Mouse (Mus musculus) small intestine, adult 2 months (tissue): ENCODE results near the gene Schip1. TPM values are rescaled to one million over a fixed set of nuclear protein-coding genes. Genes with fewer than 3 reads are reported as not detected.

ENCODE experiments used
- H3K27ac ChIP-seq: fragments of 200-500 bp; 2 replicates; pipeline ENCODE4 v1.5.1; 2012; ENCODE audit warnings: low read depth, low read length, control low read depth, inconsistent platforms; ENCODE audit not compliant: insufficient read depth
- H3K27me3 ChIP-seq: fragments of 200-500 bp; 2 replicates; pipeline ENCODE4 v1.6.1; 2012; ENCODE audit warnings: mild to moderate bottlenecking, moderate library complexity, low read length, inconsistent platforms; ENCODE audit not compliant: control insufficient read depth, insufficient read depth
- H3K36me3 ChIP-seq: fragments of 200-500 bp; 2 replicates; pipeline ENCODE4 v1.6.1; 2012; ENCODE audit warnings: mild to moderate bottlenecking, low read length, control low read depth, inconsistent platforms; ENCODE audit not compliant: control insufficient read depth, insufficient read depth
- H3K4me1 ChIP-seq: fragments of 200-500 bp; 2 replicates; pipeline ENCODE4 v1.6.1; 2012; ENCODE audit warnings: low read length, inconsistent platforms, mixed read lengths; ENCODE audit not compliant: control insufficient read depth, insufficient read depth, insufficient read length
- H3K4me3 ChIP-seq: fragments of 200-500 bp; 2 replicates; pipeline ENCODE4 v1.5.1; 2012; ENCODE audit warnings: low read depth, mild to moderate bottlenecking, control low read depth, inconsistent platforms, low read length, moderate library complexity
- CTCF ChIP-seq: fragments of 200-500 bp; IDR thresholded peaks from 2 replicates; pipeline ENCODE4 v1.5.1; 2012; ENCODE audit warnings: low read depth, mild to moderate bottlenecking, control low read depth, inconsistent platforms, low read length, moderate library complexity, mixed read lengths; ENCODE audit not compliant: insufficient replicate concordance, insufficient read length; ENCODE audit errors: extremely low read depth
- POLR2A ChIP-seq: fragments of 200-500 bp; IDR thresholded peaks from 2 replicates; pipeline ENCODE4 v1.6.1; 2012; ENCODE audit warnings: low read depth, mild to moderate bottlenecking, control low read depth, inconsistent platforms, low read length, moderate library complexity
- WGBS: fragments of 180-500 bp; shearing (Covaris S2); methylation state at CpG from one replicate; pipeline ENCODE4 v1.1.7; 2018; 5-methylcytosine and 5-hydroxymethylcytosine counted together
- polyA plus RNA-seq: library from polyadenylated mRNA; depleted of rRNA; stranded (reverse); fragments of >200 nt; gene quantifications from 2 replicates; pipeline ENCODE4 v1.2.3, GENCODE M21; 2012

Gene Schip1
- polyA plus RNA-seq, 1 experiment = 5.0 TPM

DNA sequence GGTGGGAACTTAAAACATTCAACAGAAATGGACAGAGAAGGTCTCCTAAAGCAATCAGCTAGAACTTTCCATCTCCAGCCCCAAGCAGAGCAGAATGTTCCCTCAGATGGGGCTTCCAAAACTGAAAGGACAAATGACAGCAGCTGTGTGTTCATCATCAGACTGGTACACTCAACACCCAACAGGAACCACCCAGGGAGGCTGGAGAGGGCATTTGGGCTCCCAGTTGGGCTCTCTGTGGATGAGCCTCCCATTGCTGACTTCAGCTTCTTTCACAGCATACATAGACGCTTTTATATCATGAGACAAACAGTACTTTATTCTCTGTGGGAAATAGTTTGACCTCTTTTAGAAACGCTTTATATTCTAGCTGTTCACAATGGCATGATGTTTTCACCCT is 291.9 kb downstream of the Schip1 start:
- TF ChIP-seq CTCF = no peak
- TF ChIP-seq POLR2A = no peak
- H3K27me3 ChIP-seq = no peaks in the 10 kb centered on the region
- WGBS = 63% methylated on average over 2 of the region's 2 CpGs

DNA sequence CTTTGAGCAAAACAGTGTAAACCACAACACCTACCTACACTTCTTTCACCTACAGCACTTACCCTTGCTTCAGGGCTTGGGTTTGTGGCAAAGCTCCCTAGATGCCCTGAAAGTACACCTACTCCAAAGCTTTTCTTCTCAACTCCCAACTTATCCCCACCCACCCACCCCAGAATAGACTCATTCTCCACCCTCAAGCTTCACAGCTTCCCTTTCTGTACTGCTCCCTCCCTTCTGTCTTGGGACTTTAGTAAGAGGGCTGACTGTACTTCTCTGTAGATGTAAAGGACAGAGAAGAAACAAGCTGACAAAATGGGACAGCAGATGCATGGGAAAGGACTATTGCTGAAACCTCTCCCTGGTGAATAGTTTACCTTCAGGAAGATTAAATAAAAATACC is 303.4 kb downstream of the Schip1 start:
- no peaks in the 10 kb centered on the region for H3K36me3 ChIP-seq
- no peaks in the 10 kb centered on the region for H3K27me3 ChIP-seq
- no peak for TF ChIP-seq CTCF
- no peak for TF ChIP-seq POLR2A
- H3K4me1 ChIP-seq = no peaks in the 10 kb centered on the region
- H3K4me3 ChIP-seq = no peak overlapping the region
- no peak overlapping the region for H3K27ac ChIP-seq

More for the DNA sequence above, 291.9 kb downstream of the Schip1 start:
- no peak overlapping the region for H3K4me3 ChIP-seq
- no peaks in the 10 kb centered on the region for H3K4me1 ChIP-seq
- no peak overlapping the region for H3K27ac ChIP-seq
- no peaks in the 10 kb centered on the region for H3K36me3 ChIP-seq

GRCm38 (mm10) chr3:68372925-68373324 is 308.3 kb downstream of the Schip1 start:
- TF ChIP-seq CTCF (no peak), POLR2A (no peak)
- Histone ChIP-seq H3K27ac (no peak overlapping the region), H3K27me3 (no peaks in the 10 kb centered on the region), H3K36me3 (no peaks in the 10 kb centered on the region), H3K4me3 (no peak overlapping the region), H3K4me1 (peaks cover 2% of the 10 kb centered on the region; the same call in 1 of the 2 replicates)
- 50% methylated on average over 1 of the region's 1 CpGs for WGBS

DNA sequence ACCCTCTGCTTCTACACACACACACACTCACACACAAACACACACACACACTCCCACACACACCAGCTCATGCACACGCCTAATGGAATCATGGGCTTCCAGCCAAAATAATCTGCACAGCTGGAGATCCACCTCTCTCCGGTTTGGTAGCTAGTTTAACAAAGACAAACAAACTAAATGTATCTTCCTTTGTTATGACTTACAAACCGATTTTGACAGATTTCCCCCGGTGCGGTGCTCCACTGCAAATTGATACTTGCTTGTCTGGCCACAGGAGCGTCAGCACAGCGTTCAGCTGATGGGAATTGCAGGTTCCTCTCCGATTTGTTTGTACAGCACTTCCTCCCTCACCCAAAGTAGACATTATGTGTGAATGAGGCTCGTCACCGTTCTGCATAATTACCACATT is 310.5 kb downstream of the Schip1 start:
- Histone ChIP-seq H3K4me3 (no peak overlapping the region), H3K36me3 (no peaks in the 10 kb centered on the region), H3K27ac (no peak overlapping the region), H3K27me3 (no peaks in the 10 kb centered on the region), H3K4me1 (peaks cover 2% of the 10 kb centered on the region; the same call in 1 of the 2 replicates)
- WGBS = 26% methylated on average over 10 of the region's 10 CpGs
- TF ChIP-seq POLR2A (no peak), CTCF (no peak)

GRCm38 (mm10) chr3:68377452-68378198 is 313.0 kb downstream of the Schip1 start:
- H3K27ac ChIP-seq = no peak overlapping the region
- H3K36me3 ChIP-seq = no peaks in the 10 kb centered on the region
- peaks cover 2% of the 10 kb centered on the region; the same call in 1 of the 2 replicates for H3K4me1 ChIP-seq
- TF ChIP-seq POLR2A (no peak), CTCF (no peak)
- H3K27me3 ChIP-seq = no peaks in the 10 kb centered on the region
- WGBS = 66% methylated on average over 7 of the region's 7 CpGs
- no peak overlapping the region for H3K4me3 ChIP-seq

DNA sequence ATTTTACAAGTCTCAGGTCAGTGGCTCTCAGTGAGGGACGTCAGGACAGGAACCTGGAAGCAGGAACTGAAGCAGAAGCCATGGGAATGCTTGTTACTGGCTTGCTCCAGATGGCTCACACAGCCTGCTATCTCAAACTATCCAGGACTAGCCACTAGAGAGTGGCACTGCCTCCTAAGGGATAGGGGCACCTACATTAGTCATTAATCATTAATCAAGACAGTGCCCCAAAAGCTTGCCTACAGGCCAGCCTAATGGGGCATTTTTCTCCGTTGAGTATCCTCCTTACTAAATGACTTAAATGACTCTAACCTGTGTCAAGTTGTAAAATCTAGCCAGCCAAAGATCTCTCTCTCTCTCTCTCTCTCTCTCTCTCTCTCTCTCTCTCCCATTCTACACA is 314.2 kb downstream of the Schip1 start:
- WGBS = 26% methylated on average over 2 of the region's 2 CpGs
- TF ChIP-seq POLR2A (no peak), CTCF (no peak)
- no peak overlapping the region for H3K27ac ChIP-seq

GRCm38 (mm10) chr3:68379242-68379641 is 314.6 kb downstream of the Schip1 start:
- no peaks in the 10 kb centered on the region for H3K27me3 ChIP-seq
- no peak overlapping the region for H3K27ac ChIP-seq

More for the DNA sequence above, 314.2 kb downstream of the Schip1 start:
- Histone ChIP-seq H3K27me3 (no peaks in the 10 kb centered on the region), H3K4me3 (no peak overlapping the region), H3K4me1 (peaks cover 2% of the 10 kb centered on the region; the same call in 1 of the 2 replicates), H3K36me3 (no peaks in the 10 kb centered on the region)

GRCm38 (mm10) chr3:68383672-68384071 is 319.1 kb downstream of the Schip1 start:
- no peak for TF ChIP-seq CTCF
- TF ChIP-seq POLR2A = no peak
- Histone ChIP-seq H3K27me3 (no peaks in the 10 kb centered on the region), H3K27ac (no peak overlapping the region), H3K4me3 (no peak overlapping the region), H3K36me3 (no peaks in the 10 kb centered on the region), H3K4me1 (no peaks in the 10 kb centered on the region)

More at GRCm38 (mm10) chr3:68379242-68379641, 314.6 kb downstream of the Schip1 start:
- Histone ChIP-seq H3K36me3 (no peaks in the 10 kb centered on the region), H3K4me3 (no peak overlapping the region), H3K4me1 (peaks cover 2% of the 10 kb centered on the region; the same call in 1 of the 2 replicates)
- TF ChIP-seq POLR2A (no peak), CTCF (no peak)
- 8% methylated on average over 7 of the region's 7 CpGs for WGBS
